Mouse (Mus musculus): ENCODE measurements around the gene Lsamp. TPM values are rescaled to one million over a fixed set of nuclear protein-coding genes. Genes with fewer than 3 reads are reported as not detected.

Lsamp gene
- polyA plus RNA-seq, 1 experiment = not detected

DNA sequence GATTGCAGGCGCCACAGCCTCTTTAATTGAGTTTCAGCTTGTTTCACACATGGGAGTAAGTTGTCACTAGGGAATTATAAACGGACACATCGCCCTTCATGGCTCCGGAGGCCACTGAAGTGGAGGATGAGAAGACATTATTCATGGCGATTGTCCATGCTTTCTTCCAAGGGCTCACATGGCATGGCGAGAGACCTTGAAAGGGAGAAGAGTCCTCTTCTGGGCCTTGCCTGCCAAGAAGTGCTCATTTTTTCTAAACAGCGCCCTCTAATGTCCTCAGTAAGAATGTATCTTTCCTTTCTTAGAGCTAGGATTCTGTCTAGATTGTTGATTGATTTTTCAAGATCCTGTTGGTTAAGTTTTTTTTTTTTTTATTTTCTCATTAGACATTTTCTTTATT lies 1424.7 kb downstream of the Lsamp start:
- Histone ChIP-seq H3K36me3 (ENCODE audit: control insufficient read depth, insufficient read depth, low read length, poor library complexity, severe bottlenecking) (no peaks in the 10 kb centered on the region), H3K27me3 (ENCODE audit: control insufficient read depth, insufficient read depth, low read length, poor library complexity, severe bottlenecking) (no peaks in the 10 kb centered on the region), H3K4me1 (ENCODE audit: control insufficient read depth, insufficient read depth, low read length) (no peaks in the 10 kb centered on the region), H3K27ac (ENCODE audit: insufficient read depth, low read length) (no peak overlapping the region), H3K9ac (ENCODE audit: low read depth, poor library complexity, severe bottlenecking) (no peak overlapping the region), H3K4me3 (ENCODE audit: low read depth, low read length) (no peak overlapping the region), H3K9me3 (replicated peaks; ENCODE audit: control insufficient read depth, insufficient read depth, low read length, poor library complexity, severe bottlenecking) (no peaks in the 10 kb centered on the region)
- TF ChIP-seq EP300 (IDR thresholded peaks at IDR 0.05; ENCODE audit: insufficient read depth, low read depth, low read length) (no peak), CTCF (IDR thresholded peaks at IDR 0.05; ENCODE audit: low read depth, low read length) (peak; percentile 9)

DNA sequence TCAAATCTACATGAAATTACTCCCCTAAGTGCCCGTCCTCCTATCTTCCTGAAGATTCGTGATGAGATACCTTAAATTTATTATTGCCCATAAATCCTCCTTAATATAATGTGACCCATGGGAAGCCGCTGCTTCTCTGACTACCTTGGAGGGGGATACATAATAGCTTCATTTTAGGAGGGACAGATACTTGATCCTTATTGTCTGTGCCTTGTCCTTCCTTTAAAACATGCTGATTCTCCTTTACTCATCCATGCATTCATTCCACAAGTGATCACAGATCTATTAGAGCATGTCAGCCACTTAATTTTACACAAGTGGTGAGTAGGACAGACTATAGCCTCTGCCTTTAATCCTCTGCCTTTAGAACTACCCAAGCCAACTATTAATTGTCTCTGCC lies 1426.5 kb downstream of the Lsamp start:
- no peak for TF ChIP-seq CTCF (IDR thresholded peaks at IDR 0.05; ENCODE audit: low read depth, low read length)
- TF ChIP-seq EP300 (IDR thresholded peaks at IDR 0.05; ENCODE audit: insufficient read depth, low read depth, low read length) = no peak
- TF ChIP-seq POLR2A (IDR thresholded peaks at IDR 0.05; ENCODE audit: insufficient read depth, low read length) = no peak
- H3K27me3 ChIP-seq (ENCODE audit: control insufficient read depth, insufficient read depth, low read length, poor library complexity, severe bottlenecking) = no peaks in the 10 kb centered on the region
- no peaks in the 10 kb centered on the region for H3K36me3 ChIP-seq (ENCODE audit: control insufficient read depth, insufficient read depth, low read length, poor library complexity, severe bottlenecking)
- no peaks in the 10 kb centered on the region for H3K4me1 ChIP-seq (ENCODE audit: control insufficient read depth, insufficient read depth, low read length)
- no peak overlapping the region for H3K27ac ChIP-seq (ENCODE audit: insufficient read depth, low read length)
- no peaks in the 10 kb centered on the region for H3K9me3 ChIP-seq (replicated peaks; ENCODE audit: control insufficient read depth, insufficient read depth, low read length, poor library complexity, severe bottlenecking)
- H3K9ac ChIP-seq (ENCODE audit: low read depth, poor library complexity, severe bottlenecking) = no peak overlapping the region
- H3K4me3 ChIP-seq (ENCODE audit: low read depth, low read length) = no peak overlapping the region

- Histone ChIP-seq H3K9me3 (replicated peaks; ENCODE audit: control insufficient read depth, insufficient read depth, low read length, poor library complexity, severe bottlenecking) (no peaks in the 10 kb centered on the region), H3K9ac (ENCODE audit: low read depth, poor library complexity, severe bottlenecking) (no peak overlapping the region), H3K4me3 (ENCODE audit: low read depth, low read length) (no peak overlapping the region), H3K27ac (ENCODE audit: insufficient read depth, low read length) (no peak overlapping the region), H3K36me3 (ENCODE audit: control insufficient read depth, insufficient read depth, low read length, poor library complexity, severe bottlenecking) (no peaks in the 10 kb centered on the region), H3K4me1 (ENCODE audit: control insufficient read depth, insufficient read depth, low read length) (no peaks in the 10 kb centered on the region), H3K27me3 (ENCODE audit: control insufficient read depth, insufficient read depth, low read length, poor library complexity, severe bottlenecking) (no peaks in the 10 kb centered on the region)
- TF ChIP-seq POLR2A (IDR thresholded peaks at IDR 0.05; ENCODE audit: insufficient read depth, low read length) (no peak), EP300 (IDR thresholded peaks at IDR 0.05; ENCODE audit: insufficient read depth, low read depth, low read length) (no peak), CTCF (IDR thresholded peaks at IDR 0.05; ENCODE audit: low read depth, low read length) (no peak)
Measured at GRCm38 (mm10) chr16:41417363-41417762, 1433.2 kb downstream of the Lsamp start.

- Histone ChIP-seq H3K9ac (ENCODE audit: low read depth, poor library complexity, severe bottlenecking) (no peak overlapping the region), H3K27ac (ENCODE audit: insufficient read depth, low read length) (no peak overlapping the region), H3K36me3 (ENCODE audit: control insufficient read depth, insufficient read depth, low read length, poor library complexity, severe bottlenecking) (no peaks in the 10 kb centered on the region), H3K4me3 (ENCODE audit: low read depth, low read length) (no peak overlapping the region), H3K4me1 (ENCODE audit: control insufficient read depth, insufficient read depth, low read length) (no peaks in the 10 kb centered on the region), H3K9me3 (replicated peaks; ENCODE audit: control insufficient read depth, insufficient read depth, low read length, poor library complexity, severe bottlenecking) (no peaks in the 10 kb centered on the region), H3K27me3 (ENCODE audit: control insufficient read depth, insufficient read depth, low read length, poor library complexity, severe bottlenecking) (no peaks in the 10 kb centered on the region)
- TF ChIP-seq EP300 (IDR thresholded peaks at IDR 0.05; ENCODE audit: insufficient read depth, low read depth, low read length) = no peak
- no peak for TF ChIP-seq CTCF (IDR thresholded peaks at IDR 0.05; ENCODE audit: low read depth, low read length)
- TF ChIP-seq POLR2A (IDR thresholded peaks at IDR 0.05; ENCODE audit: insufficient read depth, low read length) = no peak
Measured at GRCm38 (mm10) chr16:41467391-41467790, 1483.2 kb downstream of the Lsamp start.

GRCm38 (mm10) chr16:41478694-41479093 lies 1494.5 kb downstream of the Lsamp start:
- Histone ChIP-seq H3K4me3 (ENCODE audit: low read depth, low read length) (no peak overlapping the region), H3K9ac (ENCODE audit: low read depth, poor library complexity, severe bottlenecking) (no peak overlapping the region), H3K4me1 (ENCODE audit: control insufficient read depth, insufficient read depth, low read length) (no peaks in the 10 kb centered on the region), H3K36me3 (ENCODE audit: control insufficient read depth, insufficient read depth, low read length, poor library complexity, severe bottlenecking) (no peaks in the 10 kb centered on the region), H3K27ac (ENCODE audit: insufficient read depth, low read length) (no peak overlapping the region), H3K27me3 (ENCODE audit: control insufficient read depth, insufficient read depth, low read length, poor library complexity, severe bottlenecking) (no peaks in the 10 kb centered on the region), H3K9me3 (replicated peaks; ENCODE audit: control insufficient read depth, insufficient read depth, low read length, poor library complexity, severe bottlenecking) (no peaks in the 10 kb centered on the region)
- TF ChIP-seq CTCF (IDR thresholded peaks at IDR 0.05; ENCODE audit: low read depth, low read length) = no peak
- TF ChIP-seq POLR2A (IDR thresholded peaks at IDR 0.05; ENCODE audit: insufficient read depth, low read length) = no peak
- no peak for TF ChIP-seq EP300 (IDR thresholded peaks at IDR 0.05; ENCODE audit: insufficient read depth, low read depth, low read length)

GRCm38 (mm10) chr16:41481832-41482231 lies 1497.7 kb downstream of the Lsamp start:
- no peak for TF ChIP-seq EP300 (IDR thresholded peaks at IDR 0.05; ENCODE audit: insufficient read depth, low read depth, low read length)
- no peak for TF ChIP-seq CTCF (IDR thresholded peaks at IDR 0.05; ENCODE audit: low read depth, low read length)
- TF ChIP-seq POLR2A (IDR thresholded peaks at IDR 0.05; ENCODE audit: insufficient read depth, low read length) = no peak
- Histone ChIP-seq H3K9me3 (replicated peaks; ENCODE audit: control insufficient read depth, insufficient read depth, low read length, poor library complexity, severe bottlenecking) (no peaks in the 10 kb centered on the region), H3K4me3 (ENCODE audit: low read depth, low read length) (no peak overlapping the region), H3K36me3 (ENCODE audit: control insufficient read depth, insufficient read depth, low read length, poor library complexity, severe bottlenecking) (no peaks in the 10 kb centered on the region), H3K27ac (ENCODE audit: insufficient read depth, low read length) (no peak overlapping the region), H3K27me3 (ENCODE audit: control insufficient read depth, insufficient read depth, low read length, poor library complexity, severe bottlenecking) (no peaks in the 10 kb centered on the region), H3K4me1 (ENCODE audit: control insufficient read depth, insufficient read depth, low read length) (no peaks in the 10 kb centered on the region), H3K9ac (ENCODE audit: low read depth, poor library complexity, severe bottlenecking) (no peak overlapping the region)
